Mouse (Mus musculus): Measurements from ENCODE around the gene Hils1. TPM values are rescaled to one million over a fixed set of nuclear protein-coding genes. Genes with fewer than 3 reads are reported as not detected.

Gene Hils1
- polyA plus RNA-seq, 1 experiment = not detected

- H3K4me1 ChIP-seq (ENCODE audit: control insufficient read depth, insufficient read depth, low read length) = no peaks in the 10 kb centered on the region
- TF ChIP-seq POLR2A (IDR thresholded peaks at IDR 0.05; ENCODE audit: borderline replicate concordance, extremely low read depth, low read depth, low read length) = peak; percentile 72; the same call in 1 of the 2 replicates
- TF ChIP-seq CTCF (IDR thresholded peaks at IDR 0.05; ENCODE audit: insufficient read depth, low read length) = peak; percentile 90
- WGBS = under 1% methylated on average over 20 of the region's 20 CpGs
- DNase-seq = peak; percentile 96
- peak overlapping the region; percentile 16 for H3K4me3 ChIP-seq (replicated peaks; ENCODE audit: extremely low read depth, low read depth, low read length)
These were observed 11.6 kb downstream of the Hils1 start for GRCm38 (mm10) chr11:94978947-94979346.

GRCm38 (mm10) chr11:94979462-94980179, 12.2 kb downstream of the Hils1 start:
- 69% methylated on average over 11 of the region's 11 CpGs for WGBS
- DNase-seq = no peak
- Histone ChIP-seq H3K4me3 (replicated peaks; ENCODE audit: extremely low read depth, low read depth, low read length) (no peak overlapping the region), H3K4me1 (ENCODE audit: control insufficient read depth, insufficient read depth, low read length) (no peaks in the 10 kb centered on the region)
- TF ChIP-seq POLR2A (IDR thresholded peaks at IDR 0.05; ENCODE audit: borderline replicate concordance, extremely low read depth, low read depth, low read length) (no peak), CTCF (IDR thresholded peaks at IDR 0.05; ENCODE audit: insufficient read depth, low read length) (no peak)

DNA sequence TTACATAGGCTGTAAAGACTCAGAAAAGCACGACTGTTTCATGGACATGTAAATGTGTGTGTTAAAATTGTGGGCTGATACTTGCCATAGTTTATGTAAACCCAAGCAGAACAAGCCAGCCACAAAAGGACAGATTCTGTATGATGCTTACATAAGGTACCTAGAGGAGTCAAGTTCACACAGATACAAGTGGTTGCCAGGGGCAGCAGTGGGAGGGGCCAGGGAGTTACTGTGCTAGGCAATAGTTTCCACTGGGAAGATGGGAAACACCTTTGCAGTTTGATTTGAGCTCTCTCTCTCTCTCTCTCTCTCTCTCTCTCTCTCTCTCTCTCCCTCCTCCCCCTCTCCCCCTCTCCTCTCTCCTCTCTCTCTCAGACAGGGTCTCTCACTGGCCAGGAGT, 17.7 kb downstream of the Hils1 start:
- H3K4me1 ChIP-seq (ENCODE audit: control insufficient read depth, insufficient read depth, low read length) = peaks cover 4% of the 10 kb centered on the region
- TF ChIP-seq POLR2A (IDR thresholded peaks at IDR 0.05; ENCODE audit: borderline replicate concordance, extremely low read depth, low read depth, low read length) (no peak), CTCF (IDR thresholded peaks at IDR 0.05; ENCODE audit: insufficient read depth, low read length) (no peak)
- H3K4me3 ChIP-seq (replicated peaks; ENCODE audit: extremely low read depth, low read depth, low read length) = no peak overlapping the region
- no peak for DNase-seq
- 57% methylated on average over 1 of the region's 1 CpGs for WGBS

DNA sequence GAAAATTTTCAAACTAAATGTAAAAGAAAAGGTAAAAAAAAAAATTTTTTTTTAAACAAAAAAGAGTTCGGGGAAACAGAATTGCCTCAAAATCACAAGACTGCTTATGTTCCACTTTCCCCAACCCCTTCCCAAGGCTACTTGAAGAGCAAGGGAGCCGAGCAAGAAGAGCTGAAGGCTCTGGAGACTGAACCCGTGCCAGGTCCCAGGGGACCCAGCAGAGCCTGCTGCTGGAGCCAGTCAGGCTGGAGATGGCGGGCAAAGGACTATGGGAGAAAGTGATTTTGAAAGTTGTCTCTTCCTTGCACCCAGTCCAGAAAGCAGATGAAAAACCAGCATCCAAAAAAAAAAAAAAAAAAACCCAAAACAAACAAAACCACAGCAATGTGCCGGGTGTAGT, 18.4 kb downstream of the Hils1 start:
- Histone ChIP-seq H3K4me1 (ENCODE audit: control insufficient read depth, insufficient read depth, low read length) (peaks cover 5% of the 10 kb centered on the region), H3K4me3 (replicated peaks; ENCODE audit: extremely low read depth, low read depth, low read length) (no peak overlapping the region)
- no peak for DNase-seq
- TF ChIP-seq POLR2A (IDR thresholded peaks at IDR 0.05; ENCODE audit: borderline replicate concordance, extremely low read depth, low read depth, low read length) (no peak), CTCF (IDR thresholded peaks at IDR 0.05; ENCODE audit: insufficient read depth, low read length) (no peak)
- 63% methylated on average over 5 of the region's 5 CpGs for WGBS

DNA sequence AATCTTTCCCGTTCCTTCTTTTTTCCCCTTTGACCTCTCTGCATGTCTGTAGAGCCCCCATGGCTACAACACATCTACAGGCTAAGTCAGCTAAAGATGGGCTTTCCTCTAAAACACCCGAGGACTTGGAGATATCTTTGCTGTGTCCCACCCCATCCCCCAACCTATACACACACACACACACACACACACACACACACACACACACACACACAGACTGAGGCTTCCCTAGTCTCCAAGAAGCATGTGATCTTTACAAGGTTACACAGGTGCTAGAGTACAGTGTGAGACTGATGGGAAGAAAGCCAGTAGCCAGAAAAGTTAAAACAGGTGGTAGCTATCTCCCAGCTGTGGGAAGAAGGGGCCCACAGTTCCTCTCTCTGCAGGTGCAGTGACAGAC, 19.0 kb downstream of the Hils1 start:
- no peak overlapping the region for H3K4me3 ChIP-seq (replicated peaks; ENCODE audit: extremely low read depth, low read depth, low read length)
- H3K4me1 ChIP-seq (ENCODE audit: control insufficient read depth, insufficient read depth, low read length) = peaks cover 5% of the 10 kb centered on the region
- 53% methylated on average over 2 of the region's 2 CpGs for WGBS
- TF ChIP-seq POLR2A (IDR thresholded peaks at IDR 0.05; ENCODE audit: borderline replicate concordance, extremely low read depth, low read depth, low read length) = no peak
- TF ChIP-seq CTCF (IDR thresholded peaks at IDR 0.05; ENCODE audit: insufficient read depth, low read length) = no peak
- DNase-seq = no peak

DNA sequence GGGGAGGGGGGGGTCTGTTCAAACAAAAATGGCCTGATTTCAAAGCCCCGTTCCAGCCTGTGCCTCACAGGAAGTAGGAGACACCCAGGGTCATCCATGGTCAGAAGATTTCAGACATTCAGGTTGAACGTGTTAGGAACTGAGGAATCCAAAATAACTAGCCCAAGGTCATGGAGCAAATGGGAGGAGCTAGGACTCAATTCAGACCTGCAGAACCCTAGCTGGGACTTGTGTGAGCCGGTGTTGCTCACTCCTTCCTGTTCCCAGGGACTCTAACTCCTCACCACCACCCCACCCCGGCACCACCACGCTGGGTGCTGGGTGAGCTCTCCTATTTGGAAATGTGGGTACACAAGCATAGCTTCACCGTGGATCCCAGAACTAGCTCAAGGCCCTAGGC, 19.9 kb downstream of the Hils1 start:
- DNase-seq = no peak
- Histone ChIP-seq H3K4me1 (ENCODE audit: control insufficient read depth, insufficient read depth, low read length) (peaks cover 5% of the 10 kb centered on the region), H3K4me3 (replicated peaks; ENCODE audit: extremely low read depth, low read depth, low read length) (no peak overlapping the region)
- no peak for TF ChIP-seq CTCF (IDR thresholded peaks at IDR 0.05; ENCODE audit: insufficient read depth, low read length)
- TF ChIP-seq POLR2A (IDR thresholded peaks at IDR 0.05; ENCODE audit: borderline replicate concordance, extremely low read depth, low read depth, low read length) = no peak
- WGBS = 35% methylated on average over 6 of the region's 6 CpGs

- WGBS = 85% methylated on average over 8 of the region's 8 CpGs
- peaks cover 5% of the 10 kb centered on the region for H3K4me1 ChIP-seq (ENCODE audit: control insufficient read depth, insufficient read depth, low read length)
- H3K4me3 ChIP-seq (replicated peaks; ENCODE audit: extremely low read depth, low read depth, low read length) = no peak overlapping the region
- TF ChIP-seq POLR2A (IDR thresholded peaks at IDR 0.05; ENCODE audit: borderline replicate concordance, extremely low read depth, low read depth, low read length) (no peak), CTCF (IDR thresholded peaks at IDR 0.05; ENCODE audit: insufficient read depth, low read length) (no peak)
- no peak for DNase-seq
These were observed 20.5 kb downstream of the Hils1 start for GRCm38 (mm10) chr11:94987851-94988250.

DNA sequence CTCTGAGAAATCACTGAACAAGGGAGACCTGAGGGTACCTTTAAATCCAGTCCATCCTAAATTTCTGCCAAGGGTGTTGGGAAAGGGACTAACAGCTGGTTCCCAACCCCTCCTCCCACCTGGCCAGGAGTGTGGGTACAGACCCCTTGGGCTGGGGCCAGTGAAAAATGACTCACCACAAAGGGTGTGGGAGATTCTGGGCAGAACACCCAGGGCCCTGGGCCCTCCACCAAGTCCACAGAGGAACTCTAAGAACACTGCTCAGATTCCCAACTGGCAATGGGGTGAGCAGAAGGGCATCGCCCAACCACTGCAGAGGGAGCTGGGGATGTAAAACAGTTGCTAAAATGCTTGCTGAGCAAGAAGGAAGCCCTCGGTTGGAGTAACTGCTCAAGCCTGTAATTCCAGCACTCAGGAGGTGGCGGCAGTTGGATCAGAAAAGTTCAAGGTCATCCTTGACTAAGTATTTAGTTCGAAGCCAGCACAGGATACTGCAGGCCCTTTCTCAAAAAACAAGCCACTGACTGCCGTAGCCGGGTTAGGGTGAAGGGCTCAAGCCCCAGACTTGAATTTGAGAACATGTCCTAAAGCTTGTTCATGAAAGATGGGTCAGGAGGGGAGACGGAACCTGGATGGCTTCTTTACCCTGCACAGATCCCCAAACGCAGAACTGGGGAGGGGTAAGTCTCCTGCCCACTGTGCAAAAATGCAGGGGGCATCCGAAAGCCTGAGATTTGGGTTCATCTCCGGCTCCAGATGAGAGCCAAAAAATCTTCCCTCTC, 21.6 kb downstream of the Hils1 start:
- Histone ChIP-seq H3K4me3 (replicated peaks; ENCODE audit: extremely low read depth, low read depth, low read length) (peak overlapping the region; percentile 79), H3K4me1 (ENCODE audit: control insufficient read depth, insufficient read depth, low read length) (peaks cover 7% of the 10 kb centered on the region)
- 19% methylated on average over 10 of the region's 10 CpGs for WGBS
- no peak for TF ChIP-seq POLR2A (IDR thresholded peaks at IDR 0.05; ENCODE audit: borderline replicate concordance, extremely low read depth, low read depth, low read length)
- no peak for TF ChIP-seq CTCF (IDR thresholded peaks at IDR 0.05; ENCODE audit: insufficient read depth, low read length)
- no peak for DNase-seq

DNA sequence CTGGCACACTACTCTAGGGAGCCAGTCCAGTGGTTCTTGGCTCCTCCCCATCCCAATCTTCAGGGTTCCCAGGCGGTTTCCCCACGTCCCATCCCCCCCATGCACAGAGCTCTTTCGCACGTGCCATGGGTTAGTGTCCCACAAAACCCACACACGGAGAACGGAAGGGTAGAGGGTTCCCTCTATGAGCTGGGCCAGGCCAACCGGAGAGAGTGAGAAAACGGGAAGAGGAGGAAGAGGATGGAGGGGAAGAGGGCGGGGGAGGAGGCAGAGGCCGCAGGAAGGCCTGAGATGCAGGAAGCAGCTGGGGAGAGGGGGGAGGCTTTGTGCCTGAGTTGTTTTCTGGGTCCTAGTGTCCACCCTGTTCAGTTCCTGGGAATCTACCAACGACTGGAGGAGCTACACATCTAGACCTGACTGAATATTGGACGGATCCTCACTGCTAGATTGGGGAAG, 22.2 kb downstream of the Hils1 start:
- Histone ChIP-seq H3K4me3 (replicated peaks; ENCODE audit: extremely low read depth, low read depth, low read length) (peak overlapping the region; percentile 79), H3K4me1 (ENCODE audit: control insufficient read depth, insufficient read depth, low read length) (peaks cover 8% of the 10 kb centered on the region)
- WGBS = under 1% methylated on average over 12 of the region's 12 CpGs
- TF ChIP-seq CTCF (IDR thresholded peaks at IDR 0.05; ENCODE audit: insufficient read depth, low read length) = no peak
- TF ChIP-seq POLR2A (IDR thresholded peaks at IDR 0.05; ENCODE audit: borderline replicate concordance, extremely low read depth, low read depth, low read length) = peak; percentile 62; the same call in 1 of the 2 replicates
- DNase-seq = peak; percentile 77
